Mouse (Mus musculus) kidney, postnatal 0 days (tissue): ENCODE measurements around the gene Zdhhc23. TPM values are rescaled to one million over a fixed set of nuclear protein-coding genes. Genes with fewer than 3 reads are reported as not detected.

Experiments
- ATAC-seq: fragments of 200-750 bp; cut with Nextera tagmentation; replicated peaks from 2 replicates; pipeline ENCODE4 v1.8.0; 2017; ENCODE audit warnings: low read depth, moderate number of reproducible peaks, moderate TSS enrichment, moderate library complexity; ENCODE audit not compliant: low FRiP score
- DNase-seq: peaks from one replicate; pipeline ENCODE4 v3.0.0-alpha.2; 2016; ENCODE audit warnings: low spot score
- H3K27ac ChIP-seq: fragments of 300-500 bp; sonication (generic); 2 replicates; pipeline ENCODE4 v1.5.1; 2014; ENCODE audit warnings: mild to moderate bottlenecking
- H3K27me3 ChIP-seq: fragments of 300-500 bp; sonication (generic); 2 replicates; pipeline ENCODE4 v1.6.1; 2014; ENCODE audit warnings: low read length, mixed read lengths; ENCODE audit not compliant: insufficient read depth
- H3K36me3 ChIP-seq: fragments of 300-500 bp; sonication (generic); 2 replicates; pipeline ENCODE4 v1.6.1; 2014; ENCODE audit warnings: low read length, mixed read lengths; ENCODE audit not compliant: insufficient read depth
- H3K4me1 ChIP-seq: fragments of 300-500 bp; sonication (generic); replicated peaks from 2 replicates; pipeline ENCODE4 v1.6.1; 2014; ENCODE audit warnings: antibody characterized with exemption, low read length, mixed read lengths; ENCODE audit not compliant: insufficient read depth
- H3K4me2 ChIP-seq: fragments of 300-500 bp; sonication (generic); 2 replicates; pipeline ENCODE4 v1.6.1; 2014; ENCODE audit warnings: mild to moderate bottlenecking, low read length, moderate library complexity, mixed read lengths
- H3K4me3 ChIP-seq: fragments of 300-500 bp; sonication (generic); replicated peaks from 2 replicates; pipeline ENCODE4 v1.5.1; 2014; ENCODE audit warnings: low read depth, low read length
- H3K9ac ChIP-seq: fragments of 300-500 bp; sonication (generic); 2 replicates; pipeline ENCODE4 v1.6.1; 2014; ENCODE audit warnings: low read depth, low read length
- H3K9me3 ChIP-seq: fragments of 300-500 bp; sonication (generic); replicated peaks from 2 replicates; pipeline ENCODE4 v1.6.1; 2016; ENCODE audit warnings: low read length, inconsistent platforms, mixed read lengths
- CTCF ChIP-seq: IDR thresholded peaks from 2 replicates; pipeline ENCODE4 v1.5.1; 2016; ENCODE audit warnings: antibody characterized with exemption, low read depth, mild to moderate bottlenecking, moderate library complexity
- WGBS: fragments of 180-500 bp; shearing (Covaris S2); extraction: QIAGEN DNeasy Blood & Tissue Kit; methylation state at CpG from one replicate; pipeline ENCODE4 v1.1.7; 2014; 5-methylcytosine and 5-hydroxymethylcytosine counted together
- polyA plus RNA-seq: library from polyadenylated mRNA; unstranded; fragments of >200 nt; fragmentation: Nextera tagmentation; extraction: Ambion mirVana; gene quantifications from 2 replicates; pipeline ENCODE4 v1.2.1, GENCODE M21; 2015

Gene Zdhhc23
- polyA plus RNA-seq, 1 experiment from 2014 or later: 2.3 TPM

GRCm38 (mm10) chr16:43958038-43958437, 21.6 kb downstream of the Zdhhc23 start:
- TF ChIP-seq CTCF: no peak
- Histone ChIP-seq H3K4me1 (no peaks in the 10 kb centered on the region), H3K27ac (no peak overlapping the region), H3K9me3 (no peaks in the 10 kb centered on the region), H3K36me3 (0 out of 2 replicates have a peak, but pooled peaks cover 4% of the 10 kb centered on the region), H3K4me3 (no peak overlapping the region), H3K9ac (no peak overlapping the region), H3K27me3 (no peaks in the 10 kb centered on the region), H3K4me2 (no peak overlapping the region)
- ATAC-seq (no peak), DNase-seq (peak; percentile 5)
- 83% methylated on average over 4 of the region's 4 CpGs for WGBS

- Histone ChIP-seq H3K4me3 (no peak overlapping the region), H3K9me3 (no peaks in the 10 kb centered on the region), H3K27ac (no peak overlapping the region), H3K36me3 (0 out of 2 replicates have a peak, but pooled peaks cover 9% of the 10 kb centered on the region), H3K4me2 (no peak overlapping the region), H3K4me1 (no peaks in the 10 kb centered on the region), H3K27me3 (no peaks in the 10 kb centered on the region), H3K9ac (no peak overlapping the region)
- no peak for TF ChIP-seq CTCF
- WGBS: 63% methylated on average over 6 of the region's 6 CpGs
- DNase-seq (no peak), ATAC-seq (no peak)
These were observed 24.7 kb downstream of the Zdhhc23 start for GRCm38 (mm10) chr16:43954913-43955312.

GRCm38 (mm10) chr16:43951591-43951990, 28.0 kb downstream of the Zdhhc23 start:
- 78% methylated on average over 4 of the region's 4 CpGs for WGBS
- H3K4me1 ChIP-seq: no peaks in the 10 kb centered on the region
- DNase-seq (no peak), ATAC-seq (no peak)
- H3K9ac ChIP-seq: no peak overlapping the region
- no peaks in the 10 kb centered on the region for H3K9me3 ChIP-seq
- no peak overlapping the region for H3K27ac ChIP-seq
- H3K4me2 ChIP-seq: no peak overlapping the region
- no peak for TF ChIP-seq CTCF
- 0 out of 2 replicates have a peak, but pooled peaks cover 4% of the 10 kb centered on the region for H3K36me3 ChIP-seq
- H3K4me3 ChIP-seq: no peak overlapping the region
- H3K27me3 ChIP-seq: no peaks in the 10 kb centered on the region

- 65% methylated on average over 3 of the region's 3 CpGs for WGBS
- H3K4me2 ChIP-seq: no peak overlapping the region
- H3K27me3 ChIP-seq: no peaks in the 10 kb centered on the region
- TF ChIP-seq CTCF: no peak
- H3K9ac ChIP-seq: no peak overlapping the region
- H3K27ac ChIP-seq: no peak overlapping the region
- DNase-seq (no peak), ATAC-seq (no peak)
- no peaks in the 10 kb centered on the region for H3K36me3 ChIP-seq
- H3K4me1 ChIP-seq: no peaks in the 10 kb centered on the region
- H3K4me3 ChIP-seq: no peak overlapping the region
- no peaks in the 10 kb centered on the region for H3K9me3 ChIP-seq
These were observed 33.7 kb downstream of the Zdhhc23 start for GRCm38 (mm10) chr16:43945869-43946268.

GRCm38 (mm10) chr16:43945351-43945750, 34.2 kb downstream of the Zdhhc23 start:
- Histone ChIP-seq H3K9me3 (no peaks in the 10 kb centered on the region), H3K27me3 (no peaks in the 10 kb centered on the region), H3K36me3 (no peaks in the 10 kb centered on the region), H3K9ac (no peak overlapping the region), H3K4me3 (no peak overlapping the region), H3K4me2 (no peak overlapping the region), H3K27ac (no peak overlapping the region), H3K4me1 (no peaks in the 10 kb centered on the region)
- 87% methylated on average over 3 of the region's 3 CpGs for WGBS
- ATAC-seq: no peak
- DNase-seq: no peak
- no peak for TF ChIP-seq CTCF

- H3K27me3 ChIP-seq: no peaks in the 10 kb centered on the region
- H3K9me3 ChIP-seq: no peaks in the 10 kb centered on the region
- no peak overlapping the region for H3K4me2 ChIP-seq
- no peak for TF ChIP-seq CTCF
- H3K4me1 ChIP-seq: no peaks in the 10 kb centered on the region
- no peak overlapping the region for H3K4me3 ChIP-seq
- H3K36me3 ChIP-seq: no peaks in the 10 kb centered on the region
- H3K9ac ChIP-seq: no peak overlapping the region
- ATAC-seq (no peak), DNase-seq (no peak)
- H3K27ac ChIP-seq: no peak overlapping the region
- 88% methylated on average over 4 of the region's 4 CpGs for WGBS
These were observed 38.7 kb downstream of the Zdhhc23 start for GRCm38 (mm10) chr16:43940846-43941245.

- Histone ChIP-seq H3K9me3 (no peaks in the 10 kb centered on the region), H3K36me3 (no peaks in the 10 kb centered on the region), H3K27ac (no peak overlapping the region), H3K4me3 (no peak overlapping the region), H3K27me3 (no peaks in the 10 kb centered on the region), H3K4me1 (no peaks in the 10 kb centered on the region), H3K9ac (no peak overlapping the region), H3K4me2 (no peak overlapping the region)
- DNase-seq: no peak
- no peak for ATAC-seq
- TF ChIP-seq CTCF: no peak
- 65% methylated on average over 3 of the region's 3 CpGs for WGBS
These were observed 43.7 kb downstream of the Zdhhc23 start for GRCm38 (mm10) chr16:43935892-43936291.
